Mouse (Mus musculus) bone marrow macrophage, adult 2 months (primary cell): ENCODE measurements around the gene Itga8.

Source experiments
- CTCF ChIP-seq: IDR thresholded peaks from 2 replicates; pipeline ENCODE4 v1.5.1; 2012; ENCODE audit warnings: low read depth, mild to moderate bottlenecking, low read length, moderate library complexity
- POLR2A ChIP-seq: IDR thresholded peaks from 2 replicates; pipeline ENCODE4 v1.6.1; 2012; ENCODE audit warnings: mild to moderate bottlenecking, low read depth, low read length, borderline replicate concordance

- TF ChIP-seq CTCF, result no peak
- no peak for TF ChIP-seq POLR2A
Observed at GRCm38 (mm10) chr2:12065669-12066399, 235.9 kb downstream of the Itga8 start.
